Mouse (Mus musculus) kidney, postnatal 0 days (tissue): Measurements from ENCODE around the gene Thbs4. TPM values are rescaled to one million over a fixed set of nuclear protein-coding genes. Genes with fewer than 3 reads are reported as not detected.

Experiments used
- ATAC-seq: fragments of 200-750 bp; cut with Nextera tagmentation; replicated peaks from 2 replicates; pipeline ENCODE4 v1.8.0; 2017; ENCODE audit warnings: low read depth, moderate number of reproducible peaks, moderate TSS enrichment, moderate library complexity; ENCODE audit not compliant: low FRiP score
- DNase-seq: peaks from one replicate; pipeline ENCODE4 v3.0.0-alpha.2; 2016; ENCODE audit warnings: low spot score
- H3K27ac ChIP-seq: fragments of 300-500 bp; sonication (generic); 2 replicates; pipeline ENCODE4 v1.5.1; 2014; ENCODE audit warnings: mild to moderate bottlenecking
- H3K27me3 ChIP-seq: fragments of 300-500 bp; sonication (generic); 2 replicates; pipeline ENCODE4 v1.6.1; 2014; ENCODE audit warnings: low read length, mixed read lengths; ENCODE audit not compliant: insufficient read depth
- H3K36me3 ChIP-seq: fragments of 300-500 bp; sonication (generic); 2 replicates; pipeline ENCODE4 v1.6.1; 2014; ENCODE audit warnings: low read length, mixed read lengths; ENCODE audit not compliant: insufficient read depth
- H3K4me1 ChIP-seq: fragments of 300-500 bp; sonication (generic); replicated peaks from 2 replicates; pipeline ENCODE4 v1.6.1; 2014; ENCODE audit warnings: antibody characterized with exemption, low read length, mixed read lengths; ENCODE audit not compliant: insufficient read depth
- H3K4me2 ChIP-seq: fragments of 300-500 bp; sonication (generic); 2 replicates; pipeline ENCODE4 v1.6.1; 2014; ENCODE audit warnings: mild to moderate bottlenecking, low read length, moderate library complexity, mixed read lengths
- H3K4me3 ChIP-seq: fragments of 300-500 bp; sonication (generic); replicated peaks from 2 replicates; pipeline ENCODE4 v1.5.1; 2014; ENCODE audit warnings: low read depth, low read length
- H3K9ac ChIP-seq: fragments of 300-500 bp; sonication (generic); 2 replicates; pipeline ENCODE4 v1.6.1; 2014; ENCODE audit warnings: low read depth, low read length
- H3K9me3 ChIP-seq: fragments of 300-500 bp; sonication (generic); replicated peaks from 2 replicates; pipeline ENCODE4 v1.6.1; 2016; ENCODE audit warnings: low read length, inconsistent platforms, mixed read lengths
- CTCF ChIP-seq: IDR thresholded peaks from 2 replicates; pipeline ENCODE4 v1.5.1; 2016; ENCODE audit warnings: antibody characterized with exemption, low read depth, mild to moderate bottlenecking, moderate library complexity
- WGBS: fragments of 180-500 bp; shearing (Covaris S2); extraction: QIAGEN DNeasy Blood & Tissue Kit; methylation state at CpG from one replicate; pipeline ENCODE4 v1.1.7; 2014; 5-methylcytosine and 5-hydroxymethylcytosine counted together
- polyA plus RNA-seq: library from polyadenylated mRNA; unstranded; fragments of >200 nt; fragmentation: Nextera tagmentation; extraction: Ambion mirVana; gene quantifications from 2 replicates; pipeline ENCODE4 v1.2.1, GENCODE M21; 2015

Gene Thbs4
- polyA plus RNA-seq, 1 experiment from 2014 or later = 1.3 TPM

DNA sequence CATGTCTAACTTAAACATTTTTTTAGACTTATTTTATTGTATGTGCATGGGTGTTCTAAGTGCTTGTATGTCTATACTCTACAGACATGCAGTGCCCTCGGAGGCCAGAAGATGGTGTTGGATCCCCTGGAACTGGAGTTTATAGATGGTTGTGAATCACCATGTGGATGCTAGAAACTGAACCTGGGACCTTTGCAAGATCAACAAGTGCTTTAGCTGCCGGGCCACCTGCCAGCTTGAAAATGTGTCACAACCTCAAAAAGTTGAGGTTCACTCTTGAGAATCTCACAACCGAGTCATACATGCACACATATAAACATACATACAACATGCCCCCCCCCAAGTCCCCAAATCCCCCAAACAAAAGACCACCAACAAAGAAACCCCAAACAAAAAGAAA lies 54.8 kb downstream of the Thbs4 start:
- H3K27ac ChIP-seq = no peak overlapping the region
- H3K9ac ChIP-seq = no peak overlapping the region
- no peaks in the 10 kb centered on the region for H3K4me1 ChIP-seq
- H3K4me2 ChIP-seq = no peak overlapping the region
- ATAC-seq = no peak
- 0 out of 2 replicates have a peak, but pooled peaks have one; percentile 4 for TF ChIP-seq CTCF
- no peaks in the 10 kb centered on the region for H3K36me3 ChIP-seq
- no peak overlapping the region for H3K4me3 ChIP-seq
- DNase-seq = no peak
- no peaks in the 10 kb centered on the region for H3K9me3 ChIP-seq
- WGBS = 88% methylated on average over 3 of the region's 3 CpGs
- no peaks in the 10 kb centered on the region for H3K27me3 ChIP-seq

DNA sequence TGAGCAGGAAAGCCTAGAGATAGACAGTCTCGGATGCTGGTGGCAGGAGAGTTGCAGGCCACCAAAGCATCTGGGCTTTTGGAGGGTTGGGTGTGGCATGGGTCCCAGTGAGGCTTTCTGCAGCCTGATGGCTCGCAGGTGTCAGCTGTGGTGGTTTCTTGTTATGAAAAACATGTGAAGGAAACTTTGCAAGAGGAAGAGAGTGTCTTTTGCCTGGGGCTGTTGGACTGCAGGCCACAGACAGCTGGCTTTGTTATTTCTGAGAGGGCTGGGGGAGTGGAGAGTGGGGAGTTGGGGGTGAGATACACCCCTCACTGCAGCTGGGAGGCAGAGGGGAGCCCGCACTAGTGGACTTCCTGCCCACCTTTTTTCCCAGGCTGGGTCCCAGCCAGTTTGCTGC lies 55.8 kb downstream of the Thbs4 start:
- no peaks in the 10 kb centered on the region for H3K4me1 ChIP-seq
- no peak overlapping the region for H3K4me3 ChIP-seq
- no peaks in the 10 kb centered on the region for H3K36me3 ChIP-seq
- H3K9me3 ChIP-seq = no peaks in the 10 kb centered on the region
- no peak overlapping the region for H3K4me2 ChIP-seq
- DNase-seq = no peak
- TF ChIP-seq CTCF = no peak
- no peak overlapping the region for H3K27ac ChIP-seq
- 68% methylated on average over 3 of the region's 3 CpGs for WGBS
- no peak for ATAC-seq
- H3K9ac ChIP-seq = no peak overlapping the region
- no peaks in the 10 kb centered on the region for H3K27me3 ChIP-seq

DNA sequence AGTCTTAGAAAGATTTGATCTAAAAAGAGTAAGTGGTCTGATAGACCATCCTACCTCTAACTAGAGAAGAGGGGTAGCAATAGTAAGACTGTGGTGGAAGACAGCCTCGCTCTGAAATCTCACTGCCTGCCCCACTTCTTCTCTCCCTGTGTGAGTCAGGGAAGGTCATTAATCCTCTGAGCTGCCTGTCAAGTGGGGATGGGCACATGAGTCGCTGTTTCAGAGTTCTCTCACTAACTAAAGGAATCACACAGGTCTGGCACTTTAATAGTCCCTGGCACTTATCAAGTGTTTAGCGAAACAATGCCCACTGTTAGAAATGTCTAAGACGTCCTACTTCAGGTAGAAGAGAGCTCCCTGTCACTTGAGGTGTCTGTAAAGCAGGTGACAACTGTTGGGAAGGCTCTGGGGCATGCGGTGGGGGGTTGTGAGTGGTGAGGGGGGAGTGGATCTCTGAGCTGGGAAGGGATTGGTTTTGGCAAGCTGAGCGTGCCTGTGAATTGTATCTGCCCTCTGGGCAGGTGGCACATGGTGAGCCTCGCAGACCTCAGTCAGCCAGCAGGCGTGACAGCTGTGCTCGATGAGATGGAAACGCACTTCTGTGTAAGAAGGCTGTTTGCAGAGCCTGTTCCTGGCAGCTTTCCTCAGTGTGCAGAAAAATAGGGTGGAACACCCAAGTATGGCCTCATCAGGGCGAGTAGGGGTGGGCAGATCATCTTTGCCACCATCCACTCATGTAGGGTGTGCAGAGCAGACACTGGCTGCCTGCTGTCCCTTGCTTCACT lies 57.9 kb downstream of the Thbs4 start:
- no peaks in the 10 kb centered on the region for H3K27me3 ChIP-seq
- no peak overlapping the region for H3K9ac ChIP-seq
- H3K36me3 ChIP-seq = no peaks in the 10 kb centered on the region
- H3K4me1 ChIP-seq = no peaks in the 10 kb centered on the region
- no peaks in the 10 kb centered on the region for H3K9me3 ChIP-seq
- DNase-seq (no peak), ATAC-seq (0 out of 2 replicates have a peak, but pooled peaks have one; percentile 23)
- H3K4me2 ChIP-seq = no peak overlapping the region
- H3K4me3 ChIP-seq = no peak overlapping the region
- no peak overlapping the region for H3K27ac ChIP-seq
- TF ChIP-seq CTCF = no peak
- WGBS = 43% methylated on average over 11 of the region's 11 CpGs

DNA sequence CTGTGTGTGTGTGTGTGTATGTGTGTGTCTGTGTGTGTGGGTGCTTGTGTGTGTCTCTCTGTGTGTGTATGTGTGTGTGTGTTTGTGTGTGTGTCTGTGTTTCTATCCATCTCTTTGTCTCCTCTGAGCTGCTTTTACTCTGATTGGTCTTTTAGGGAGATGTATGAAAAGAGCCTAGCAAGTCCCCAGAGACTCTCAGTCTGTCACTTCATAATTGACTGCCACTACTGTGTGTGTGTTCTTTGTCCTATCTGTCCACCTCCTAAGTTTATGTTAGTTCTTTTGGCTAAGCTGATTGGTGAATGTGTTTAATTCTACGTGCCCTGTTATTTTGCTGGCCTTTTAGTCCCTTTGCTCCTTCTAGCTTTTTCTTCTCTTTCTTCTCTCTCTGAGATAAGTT lies 58.9 kb downstream of the Thbs4 start:
- Histone ChIP-seq H3K9ac (no peak overlapping the region), H3K27ac (no peak overlapping the region), H3K4me3 (no peak overlapping the region), H3K9me3 (no peaks in the 10 kb centered on the region), H3K36me3 (no peaks in the 10 kb centered on the region), H3K27me3 (no peaks in the 10 kb centered on the region), H3K4me1 (no peaks in the 10 kb centered on the region), H3K4me2 (no peak overlapping the region)
- DNase-seq = no peak
- TF ChIP-seq CTCF = no peak
- ATAC-seq = no peak
- WGBS = 59% methylated on average over 1 of the region's 1 CpGs

DNA sequence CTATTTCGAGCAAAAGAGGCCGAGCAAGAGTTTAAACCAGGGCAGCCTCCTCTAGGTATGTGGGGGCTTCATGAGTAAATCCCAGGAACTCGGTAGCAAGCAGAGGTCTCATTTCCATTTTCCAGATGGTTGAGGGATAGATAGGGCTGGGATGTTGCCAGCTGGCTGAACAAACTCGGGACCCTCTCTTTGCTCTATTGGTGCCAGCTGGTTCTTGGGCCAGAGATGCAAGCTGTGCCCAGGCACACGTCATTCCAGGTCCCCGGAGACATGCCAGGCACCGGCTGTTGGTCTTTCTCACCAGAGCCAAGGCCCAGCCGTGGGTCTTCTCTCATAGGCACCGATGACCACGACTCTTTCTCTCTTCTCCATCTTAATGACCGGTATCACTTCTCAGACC lies 60.9 kb downstream of the Thbs4 start:
- Histone ChIP-seq H3K27me3 (no peaks in the 10 kb centered on the region), H3K4me2 (no peak overlapping the region), H3K4me1 (no peaks in the 10 kb centered on the region), H3K9me3 (no peaks in the 10 kb centered on the region), H3K36me3 (no peaks in the 10 kb centered on the region), H3K27ac (no peak overlapping the region), H3K4me3 (no peak overlapping the region), H3K9ac (no peak overlapping the region)
- ATAC-seq (no peak), DNase-seq (no peak)
- WGBS = 88% methylated on average over 11 of the region's 11 CpGs
- no peak for TF ChIP-seq CTCF

DNA sequence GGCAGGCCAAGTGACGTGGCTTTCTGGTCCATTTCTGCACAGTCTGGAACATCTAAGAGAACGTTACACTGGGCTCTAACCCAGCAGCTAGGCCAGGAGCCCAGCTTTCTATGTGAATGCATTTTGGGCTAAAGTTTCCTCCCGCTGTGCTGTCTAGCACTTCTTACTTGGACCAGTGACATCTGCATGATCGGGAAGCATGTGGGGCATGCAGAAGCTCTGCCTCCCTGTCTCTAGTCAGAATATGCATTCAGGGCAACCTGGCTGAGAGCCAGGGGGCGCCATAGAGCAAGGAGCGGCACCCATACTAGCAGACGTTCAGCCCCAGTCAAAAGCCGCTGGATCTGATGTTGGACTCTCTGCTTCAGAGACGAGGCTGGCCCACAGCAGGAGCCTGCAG lies 61.4 kb downstream of the Thbs4 start:
- Histone ChIP-seq H3K27me3 (no peaks in the 10 kb centered on the region), H3K4me3 (no peak overlapping the region), H3K9ac (no peak overlapping the region), H3K27ac (no peak overlapping the region), H3K36me3 (no peaks in the 10 kb centered on the region), H3K4me2 (no peak overlapping the region), H3K9me3 (no peaks in the 10 kb centered on the region), H3K4me1 (no peaks in the 10 kb centered on the region)
- TF ChIP-seq CTCF = peak; percentile 62
- DNase-seq (peak; percentile 36), ATAC-seq (no peak; the same call in 1 of the 2 replicates)
- WGBS = 50% methylated on average over 9 of the region's 9 CpGs
